Mouse (Mus musculus) lung, postnatal 0 days (tissue): Measurements from ENCODE around the gene Il1b.

ENCODE experiments used
- CTCF ChIP-seq: IDR thresholded peaks from 2 replicates; pipeline ENCODE4 v1.5.1; 2016; ENCODE audit warnings: antibody characterized with exemption, mild to moderate bottlenecking
- EP300 ChIP-seq: IDR thresholded peaks from 2 replicates; pipeline ENCODE4 v1.6.1; 2016; ENCODE audit warnings: antibody characterized with exemption, mild to moderate bottlenecking, control low read depth

- TF ChIP-seq CTCF, result no peak
- TF ChIP-seq EP300, result no peak
These were observed 27.2 kb upstream of the Il1b start for GRCm38 (mm10) chr2:129398176-129398575.
